13 mouse cellular contexts compared by ENCODE assay signal in the genomic region with DNA sequence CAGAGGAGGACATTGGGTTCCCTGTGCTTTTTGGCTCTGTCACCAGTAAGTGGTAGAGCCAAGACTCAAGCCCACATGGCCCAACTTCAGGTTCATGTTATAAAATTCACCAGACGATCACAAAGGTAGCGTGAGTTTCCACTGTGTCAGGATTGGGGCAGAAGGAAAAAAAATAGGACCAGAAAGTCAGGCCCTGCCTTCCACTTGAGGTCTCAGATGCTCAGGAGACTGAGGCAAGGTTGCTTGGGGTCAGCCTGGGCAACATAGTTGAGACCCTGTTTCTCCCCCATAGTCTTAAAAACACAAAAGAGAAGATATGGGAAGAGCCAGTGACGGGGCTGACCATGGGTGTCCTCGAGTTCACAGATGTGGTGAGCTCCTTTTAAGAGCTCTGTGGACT.
A peak's percentile ranks its signal among the peaks of the same experiment; 100 is the strongest.
DNase-seq lines count a peak whose midpoint lies in the region; ATAC-seq and TF ChIP-seq lines count a peak whose summit lies in the region.
"Had no signal": no experiment of that assay in that cellular context is flagged by ENCODE, and none has a peak within 500 bp of the region (broad histone marks: within the 10 kb centered on the region; RNA-seq: fewer than 3 reads in every experiment).

No protein-coding gene starts in this region.

- no peaks in the 10 kb centered on the region for H3K36me3 ChIP-seq in hindbrain, postnatal 0 days (ENCODE audit: insufficient read depth, low read length)
- H3K36me3 ChIP-seq in hindbrain, embryonic 16.5 days (ENCODE audit: control insufficient read depth, insufficient read depth, low read length) = no peaks in the 10 kb centered on the region
- H3K36me3 ChIP-seq: embryonic facial prominence, embryonic 13.5 days; embryonic facial prominence, embryonic 15.5 days; forebrain, embryonic 10.5 days; forebrain, embryonic 12.5 days had no signal

- H3K4me3 ChIP-seq in hindbrain, postnatal 0 days (ENCODE audit: low read length) = no peak overlapping the region
- no peak overlapping the region for H3K4me3 ChIP-seq in hindbrain, embryonic 16.5 days (ENCODE audit: low read length)
- H3K4me3 ChIP-seq: embryonic facial prominence, embryonic 13.5 days; embryonic facial prominence, embryonic 15.5 days; erythroblast, embryonic 14.5 days; forebrain, embryonic 10.5 days; forebrain, embryonic 12.5 days had no signal

- no peak overlapping the region for H3K27ac ChIP-seq in hindbrain, postnatal 0 days
- H3K27ac ChIP-seq in hindbrain, embryonic 16.5 days (ENCODE audit: low read depth, low read length) = no peak overlapping the region
- H3K27ac ChIP-seq: embryonic facial prominence, embryonic 13.5 days; embryonic facial prominence, embryonic 15.5 days; forebrain, embryonic 10.5 days; forebrain, embryonic 12.5 days had no signal

- H3K9ac ChIP-seq in hindbrain, postnatal 0 days (replicated peaks; ENCODE audit: low read length) = no peak overlapping the region
- no peak overlapping the region for H3K9ac ChIP-seq in hindbrain, embryonic 16.5 days (ENCODE audit: low read depth, low read length)
- H3K9ac ChIP-seq: embryonic facial prominence, embryonic 13.5 days; embryonic facial prominence, embryonic 15.5 days; forebrain, embryonic 12.5 days had no signal

- H3K9me3 ChIP-seq in hindbrain, postnatal 0 days (ENCODE audit: low read length) = no peaks in the 10 kb centered on the region
- H3K9me3 ChIP-seq in hindbrain, embryonic 16.5 days (ENCODE audit: control insufficient read depth, low read length) = no peaks in the 10 kb centered on the region
- H3K9me3 ChIP-seq: embryonic facial prominence, embryonic 13.5 days; embryonic facial prominence, embryonic 15.5 days; forebrain, embryonic 10.5 days; forebrain, embryonic 12.5 days had no signal

- peak; percentile 8; the same call in 1 of the 2 replicates for ATAC-seq in hindbrain, postnatal 0 days
- ATAC-seq in hindbrain, embryonic 16.5 days = no peak
- ATAC-seq: forebrain, embryonic 14.5 days had no signal

- DNase-seq in cerebellum, adult 9-11 months = peak; percentile 60
- no peak for DNase-seq in cerebellum, adult 8-10 months
- DNase-seq in cerebellum, postnatal 14 days = peak; percentile 40 to 62
- DNase-seq in cerebellum, postnatal 25 days = no peak
- DNase-seq in hindbrain, postnatal 0 days (ENCODE audit: low spot score) = no peak
- DNase-seq: embryo, embryonic 11 days had no signal

- no peaks in the 10 kb centered on the region for H3K27me3 ChIP-seq in hindbrain, postnatal 0 days (ENCODE audit: insufficient read depth, low read length)
- no peaks in the 10 kb centered on the region for H3K27me3 ChIP-seq in hindbrain, embryonic 16.5 days (replicated peaks; ENCODE audit: control insufficient read depth, insufficient read depth, low read length)
- H3K27me3 ChIP-seq: embryonic facial prominence, embryonic 13.5 days; forebrain, embryonic 12.5 days had no signal

- H3K4me2 ChIP-seq in hindbrain, postnatal 0 days (ENCODE audit: low read depth, low read length) = no peak overlapping the region
- H3K4me2 ChIP-seq in hindbrain, embryonic 16.5 days (ENCODE audit: low read length) = no peak overlapping the region
- H3K4me2 ChIP-seq: embryonic facial prominence, embryonic 13.5 days; embryonic facial prominence, embryonic 15.5 days; forebrain, embryonic 12.5 days had no signal

- peaks cover 8% of the 10 kb centered on the region for H3K4me1 ChIP-seq in hindbrain, postnatal 0 days (ENCODE audit: insufficient read depth, low read length)
- 0 out of 2 replicates have a peak, but pooled peaks cover 3% of the 10 kb centered on the region for H3K4me1 ChIP-seq in hindbrain, embryonic 16.5 days (ENCODE audit: control insufficient read depth, insufficient read depth, low read depth, low read length)
- H3K4me1 ChIP-seq: embryonic facial prominence, embryonic 13.5 days; embryonic facial prominence, embryonic 15.5 days; forebrain, embryonic 10.5 days had no signal

- no peak for TF ChIP-seq CTCF in hindbrain, postnatal 0 days (IDR thresholded peaks at IDR 0.05; ENCODE audit: low read depth)

- WGBS in hindbrain, postnatal 0 days = 77% methylated on average over 4 of the region's 4 CpGs
- WGBS in hindbrain, embryonic 16.5 days = 83% methylated on average over 4 of the region's 4 CpGs

Comparison
In these comparisons a context has a peak if more than half of its experiments do, and no peak if none do; other contexts are left out.
1. DNase-seq: peak in cerebellum, adult 9-11 months (single experiment) and cerebellum, postnatal 14 days (2 of 2); none in cerebellum, adult 8-10 months (single experiment), cerebellum, postnatal 25 days (0 of 2) and hindbrain, postnatal 0 days (single experiment).